Mouse (Mus musculus) kidney, embryonic 15.5 days (tissue): ENCODE measurements around the gene Il1rl2. TPM values are rescaled to one million over a fixed set of nuclear protein-coding genes. Genes with fewer than 3 reads are reported as not detected.

Experiments
- ATAC-seq: fragments of 200-750 bp; cut with Nextera tagmentation; replicated peaks from 2 replicates; pipeline ENCODE4 v1.8.0; 2017; ENCODE audit warnings: moderate TSS enrichment; ENCODE audit not compliant: low FRiP score
- H3K27ac ChIP-seq: fragments of 300-500 bp; sonication (generic); 2 replicates; pipeline ENCODE4 v1.5.1; 2015; ENCODE audit warnings: mild to moderate bottlenecking, inconsistent platforms
- H3K27me3 ChIP-seq: fragments of 300-500 bp; sonication (generic); 2 replicates; pipeline ENCODE4 v1.6.1; 2015; ENCODE audit warnings: inconsistent platforms
- H3K36me3 ChIP-seq: fragments of 300-500 bp; sonication (generic); 2 replicates; pipeline ENCODE4 v1.6.1; 2015; ENCODE audit warnings: inconsistent platforms
- H3K4me1 ChIP-seq: fragments of 300-500 bp; sonication (generic); 2 replicates; pipeline ENCODE4 v1.6.1; 2015; ENCODE audit warnings: inconsistent platforms
- H3K4me2 ChIP-seq: fragments of 300-500 bp; sonication (generic); 2 replicates; pipeline ENCODE4 v1.6.1; 2015; ENCODE audit warnings: moderate library complexity, mild to moderate bottlenecking, inconsistent platforms
- H3K4me3 ChIP-seq: fragments of 300-500 bp; sonication (generic); replicated peaks from 2 replicates; pipeline ENCODE4 v1.5.1; 2015; ENCODE audit warnings: mild to moderate bottlenecking, inconsistent platforms
- H3K9ac ChIP-seq: fragments of 300-500 bp; sonication (generic); 2 replicates; pipeline ENCODE4 v1.6.1; 2015; ENCODE audit warnings: mild to moderate bottlenecking, inconsistent platforms
- H3K9me3 ChIP-seq: fragments of 300-500 bp; sonication (generic); replicated peaks from 2 replicates; pipeline ENCODE4 v1.6.1; 2016; ENCODE audit warnings: inconsistent platforms
- WGBS: fragments of 180-500 bp; shearing (Covaris S2); methylation state at CpG from one replicate; pipeline ENCODE4 v1.1.7; 2015; ENCODE audit warnings: mixed read lengths; 5-methylcytosine and 5-hydroxymethylcytosine counted together
- polyA plus RNA-seq: library from polyadenylated mRNA; unstranded; fragments of >200 nt; fragmentation: Nextera tagmentation; extraction: Ambion mirVana; gene quantifications from 2 replicates; pipeline ENCODE4 v1.2.1, GENCODE M21; 2015

Gene Il1rl2
- polyA plus RNA-seq, 1 experiment from 2014 or later: 8.8 TPM

DNA sequence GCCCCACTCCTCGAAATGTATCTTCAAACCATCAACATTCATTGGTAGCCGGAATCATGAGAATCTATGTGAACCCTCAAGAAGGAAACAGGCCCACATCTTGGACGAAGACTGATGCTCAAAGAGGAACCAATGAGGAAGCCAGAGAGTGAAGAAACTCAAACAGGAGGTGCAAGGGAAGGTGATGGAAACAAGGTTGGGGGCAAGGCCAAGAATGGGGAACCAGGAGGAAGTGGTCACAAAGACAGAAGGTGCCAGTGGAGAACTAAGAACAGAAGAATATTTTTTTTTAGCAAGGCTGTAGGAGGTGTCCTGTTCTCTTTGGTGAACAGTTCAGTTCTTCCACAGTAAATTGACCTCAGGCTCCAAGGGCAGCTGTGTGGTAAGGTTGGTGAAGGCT, 67.0 kb downstream of the Il1rl2 start:
- Histone ChIP-seq H3K4me3 (no peak overlapping the region), H3K27me3 (no peaks in the 10 kb centered on the region), H3K4me2 (no peak overlapping the region), H3K36me3 (no peaks in the 10 kb centered on the region), H3K4me1 (no peaks in the 10 kb centered on the region), H3K9ac (no peak overlapping the region), H3K9me3 (no peaks in the 10 kb centered on the region), H3K27ac (no peak overlapping the region)
- 90% methylated on average over 3 of the region's 3 CpGs for WGBS
- no peak for ATAC-seq

DNA sequence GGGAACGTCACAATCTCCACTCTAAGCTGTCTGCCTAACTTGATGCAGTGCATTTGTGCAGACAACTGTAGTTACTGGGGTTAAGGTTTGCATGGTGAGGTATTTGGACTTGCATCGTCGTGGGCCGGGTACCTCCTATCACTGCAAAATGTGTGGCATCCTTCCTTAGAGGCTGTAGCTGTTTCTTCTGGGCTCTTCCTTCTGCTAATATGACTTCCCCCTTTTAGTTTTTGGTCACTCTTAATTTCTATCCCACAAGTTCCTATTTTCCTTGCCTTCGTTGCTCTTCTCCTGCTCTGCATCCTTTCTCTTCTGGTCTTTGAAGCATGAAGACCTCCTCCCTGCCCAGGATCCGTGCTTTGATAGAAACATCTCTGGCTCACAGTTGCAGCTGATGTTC, 68.1 kb downstream of the Il1rl2 start:
- Histone ChIP-seq H3K4me2 (no peak overlapping the region), H3K9ac (no peak overlapping the region), H3K4me1 (no peaks in the 10 kb centered on the region), H3K27me3 (no peaks in the 10 kb centered on the region), H3K9me3 (no peaks in the 10 kb centered on the region), H3K27ac (no peak overlapping the region), H3K36me3 (no peaks in the 10 kb centered on the region), H3K4me3 (no peak overlapping the region)
- 68% methylated on average over 6 of the region's 6 CpGs for WGBS
- ATAC-seq: no peak

GRCm38 (mm10) chr1:40393214-40393613, 68.8 kb downstream of the Il1rl2 start:
- Histone ChIP-seq H3K4me2 (no peak overlapping the region), H3K4me1 (no peaks in the 10 kb centered on the region), H3K36me3 (no peaks in the 10 kb centered on the region), H3K9me3 (no peaks in the 10 kb centered on the region), H3K27me3 (no peaks in the 10 kb centered on the region), H3K9ac (no peak overlapping the region), H3K4me3 (no peak overlapping the region), H3K27ac (no peak overlapping the region)
- ATAC-seq: no peak
- WGBS: 85% methylated on average over 7 of the region's 7 CpGs

- no peak overlapping the region for H3K27ac ChIP-seq
- H3K4me3 ChIP-seq: no peak overlapping the region
- no peak overlapping the region for H3K9ac ChIP-seq
- H3K36me3 ChIP-seq: no peaks in the 10 kb centered on the region
- H3K27me3 ChIP-seq: no peaks in the 10 kb centered on the region
- no peaks in the 10 kb centered on the region for H3K4me1 ChIP-seq
- no peaks in the 10 kb centered on the region for H3K9me3 ChIP-seq
- WGBS: 96% methylated on average over 6 of the region's 6 CpGs
- no peak overlapping the region for H3K4me2 ChIP-seq
- ATAC-seq: no peak
These were observed 75.2 kb downstream of the Il1rl2 start for GRCm38 (mm10) chr1:40399639-40400038.

- H3K27me3 ChIP-seq: no peaks in the 10 kb centered on the region
- no peaks in the 10 kb centered on the region for H3K36me3 ChIP-seq
- H3K27ac ChIP-seq: no peak overlapping the region
- no peaks in the 10 kb centered on the region for H3K9me3 ChIP-seq
- WGBS: 78% methylated on average over 7 of the region's 7 CpGs
- no peak overlapping the region for H3K9ac ChIP-seq
- H3K4me2 ChIP-seq: no peak overlapping the region
- no peak overlapping the region for H3K4me3 ChIP-seq
- no peak for ATAC-seq
- H3K4me1 ChIP-seq: no peaks in the 10 kb centered on the region
These were observed 80.3 kb downstream of the Il1rl2 start for GRCm38 (mm10) chr1:40404682-40405081.

GRCm38 (mm10) chr1:40409882-40410281, 85.5 kb downstream of the Il1rl2 start:
- no peaks in the 10 kb centered on the region for H3K36me3 ChIP-seq
- H3K9ac ChIP-seq: no peak overlapping the region
- H3K4me2 ChIP-seq: no peak overlapping the region
- H3K4me3 ChIP-seq: no peak overlapping the region
- H3K9me3 ChIP-seq: no peaks in the 10 kb centered on the region
- 59% methylated on average over 1 of the region's 1 CpGs for WGBS
- H3K27me3 ChIP-seq: no peaks in the 10 kb centered on the region
- ATAC-seq: no peak
- no peak overlapping the region for H3K27ac ChIP-seq
- H3K4me1 ChIP-seq: no peaks in the 10 kb centered on the region

DNA sequence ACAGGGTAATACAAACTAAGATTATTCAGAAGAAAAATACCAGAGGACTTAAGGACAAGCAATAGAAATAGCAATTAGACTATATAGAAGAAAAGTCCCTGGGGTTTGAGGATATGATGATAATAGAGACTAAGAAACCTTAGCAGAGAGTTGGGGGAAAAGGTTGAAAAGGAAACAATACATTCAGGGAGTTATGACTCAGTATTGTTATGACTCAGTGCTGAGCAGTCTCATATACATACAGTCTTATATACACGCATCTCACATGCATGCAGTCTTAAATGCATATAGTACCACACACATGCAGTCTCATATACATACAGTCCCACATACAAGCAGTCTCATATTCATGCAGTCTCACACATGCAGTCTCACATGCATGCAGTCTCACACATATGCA, 88.6 kb downstream of the Il1rl2 start:
- 97% methylated on average over 1 of the region's 1 CpGs for WGBS
- ATAC-seq: no peak

DNA sequence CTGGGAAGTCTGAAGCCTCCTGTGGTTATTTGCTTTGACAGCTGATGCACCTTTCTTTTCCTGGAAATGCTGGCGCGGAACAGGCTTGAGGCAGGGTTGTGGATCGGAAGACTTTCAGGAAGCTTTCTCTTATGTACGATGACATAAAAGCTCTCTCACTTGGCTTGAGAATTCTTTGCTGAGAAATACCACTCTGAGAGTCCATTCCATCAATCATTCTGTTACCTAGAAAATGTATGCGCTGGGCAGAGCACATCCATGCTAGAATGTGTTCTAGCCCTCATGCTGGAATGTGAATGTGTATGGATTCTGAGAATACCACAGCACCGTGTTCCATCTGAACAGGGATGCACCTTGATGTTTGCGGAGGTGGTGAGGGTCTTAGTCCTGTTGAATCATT, 89.9 kb downstream of the Il1rl2 start:
- no peaks in the 10 kb centered on the region for H3K27me3 ChIP-seq
- no peak for ATAC-seq
- WGBS: 84% methylated on average over 7 of the region's 7 CpGs

More for the DNA sequence above, 88.6 kb downstream of the Il1rl2 start:
- Histone ChIP-seq H3K9ac (no peak overlapping the region), H3K4me3 (no peak overlapping the region), H3K4me2 (no peak overlapping the region), H3K27ac (no peak overlapping the region), H3K36me3 (no peaks in the 10 kb centered on the region), H3K27me3 (no peaks in the 10 kb centered on the region), H3K9me3 (no peaks in the 10 kb centered on the region), H3K4me1 (no peaks in the 10 kb centered on the region)

DNA sequence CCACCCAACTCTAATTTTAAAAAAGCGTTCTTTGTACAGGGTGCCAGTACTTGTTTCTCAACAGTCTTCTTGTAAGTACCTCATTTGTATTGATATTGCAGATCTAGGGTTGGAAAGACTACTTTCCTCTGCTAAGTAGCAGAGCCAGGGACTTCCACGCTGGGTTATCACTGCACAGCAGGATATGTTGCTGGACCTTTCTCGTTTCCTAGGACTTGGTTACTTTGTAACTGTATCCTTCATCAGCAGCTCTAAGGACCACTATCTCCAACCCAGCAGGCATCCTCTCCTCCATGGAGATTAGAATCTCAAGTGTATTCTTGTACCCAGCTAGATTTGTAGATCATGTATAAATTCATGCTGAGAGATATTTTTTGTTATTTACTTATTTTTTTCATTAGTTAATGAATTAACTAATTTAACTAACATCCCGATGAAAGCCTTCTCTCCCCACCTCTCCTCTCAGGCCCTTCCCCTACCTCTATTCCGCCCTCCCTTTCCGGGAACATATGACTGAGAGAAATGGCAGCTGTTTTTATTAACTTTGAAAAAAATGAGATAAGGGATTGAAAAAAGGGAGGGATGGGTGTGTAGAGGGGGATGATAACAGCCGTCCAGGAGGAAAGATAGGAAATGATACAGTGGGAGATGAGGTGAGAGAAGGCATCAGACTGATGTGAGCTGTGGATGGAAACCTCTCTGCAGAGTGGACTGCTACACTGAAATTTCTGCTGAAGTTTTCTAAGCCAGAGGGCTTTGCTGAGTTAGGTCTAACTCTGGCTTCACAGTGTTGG, 90.7 kb downstream of the Il1rl2 start:
- H3K27me3 ChIP-seq: no peaks in the 10 kb centered on the region
- ATAC-seq: no peak
- WGBS: 66% methylated on average over 7 of the region's 7 CpGs

More for the DNA sequence above, 89.9 kb downstream of the Il1rl2 start:
- no peak overlapping the region for H3K9ac ChIP-seq
- no peak overlapping the region for H3K4me2 ChIP-seq
- H3K36me3 ChIP-seq: no peaks in the 10 kb centered on the region
- no peaks in the 10 kb centered on the region for H3K4me1 ChIP-seq
- no peak overlapping the region for H3K4me3 ChIP-seq
- no peaks in the 10 kb centered on the region for H3K9me3 ChIP-seq
- no peak overlapping the region for H3K27ac ChIP-seq

DNA sequence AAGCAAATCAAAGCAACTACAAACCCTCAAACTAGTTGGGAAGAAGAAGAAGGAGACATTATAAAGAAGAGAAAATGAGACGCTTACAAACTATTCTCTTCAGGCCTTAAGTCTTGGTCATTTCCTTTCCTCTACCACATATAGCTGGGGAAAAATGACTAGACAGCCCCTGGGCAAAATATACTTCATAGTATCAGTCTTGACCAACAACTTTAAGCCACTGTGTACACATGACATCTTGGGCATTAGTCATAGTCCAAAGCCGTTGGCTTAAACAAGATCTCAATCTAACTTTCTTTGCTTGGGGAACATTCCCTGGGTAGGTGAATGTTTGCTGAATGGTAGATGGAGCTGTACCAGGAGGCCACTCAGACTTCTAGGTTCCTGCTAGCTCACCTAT, 92.6 kb downstream of the Il1rl2 start:
- no peaks in the 10 kb centered on the region for H3K9me3 ChIP-seq
- H3K27me3 ChIP-seq: no peaks in the 10 kb centered on the region
- H3K4me3 ChIP-seq: no peak overlapping the region
- WGBS: 88% methylated on average over 2 of the region's 2 CpGs
- ATAC-seq: no peak
- H3K4me2 ChIP-seq: no peak overlapping the region
- H3K36me3 ChIP-seq: no peaks in the 10 kb centered on the region
- H3K4me1 ChIP-seq: no peaks in the 10 kb centered on the region
- H3K9ac ChIP-seq: no peak overlapping the region
- H3K27ac ChIP-seq: no peak overlapping the region

More for the DNA sequence above, 90.7 kb downstream of the Il1rl2 start:
- Histone ChIP-seq H3K9me3 (no peaks in the 10 kb centered on the region), H3K4me1 (no peaks in the 10 kb centered on the region), H3K36me3 (no peaks in the 10 kb centered on the region), H3K27ac (no peak overlapping the region), H3K4me3 (no peak overlapping the region), H3K9ac (no peak overlapping the region), H3K4me2 (no peak overlapping the region)

Other genes starting within 250 kb of the Il1rl2 start
- 4.6 and 5.0 TPM in 2 replicates for gene Il1r1, start 99.5 kb upstream of the Il1rl2 start, polyA plus RNA-seq
- gene Il1rl1, start 105.0 kb downstream of the Il1rl2 start, polyA plus RNA-seq: 0.38 and 0.51 TPM in 2 replicates
- gene Il18r1, start 140.9 kb downstream of the Il1rl2 start, polyA plus RNA-seq: 0.14 and 0.27 TPM in 2 replicates
- gene Il18rap, start 190.8 kb downstream of the Il1rl2 start, polyA plus RNA-seq: 0.04 and 0.08 TPM in 2 replicates